Mouse (Mus musculus) liver, embryonic 14.5 days (tissue): ENCODE data around the gene Ush1c. TPM values are rescaled to one million over a fixed set of nuclear protein-coding genes. Genes with fewer than 3 reads are reported as not detected.

Experiments used
- ATAC-seq: fragments of 200-750 bp; cut with Nextera tagmentation; 2 replicates; pipeline ENCODE4 v1.8.0; 2017; ENCODE audit warnings: moderate number of reproducible peaks, mild to moderate bottlenecking, moderate library complexity; ENCODE audit not compliant: insufficient read depth
- DNase-seq, 3 experiments: peaks; one replicate each; pipeline ENCODE4 v3.0.0-alpha.2; 2012 to 2013; ENCODE audit warnings: low read depth in 3 of 3, low spot score in 3 of 3
- H3K27ac ChIP-seq: fragments of 300-500 bp; sonication (generic); 2 replicates; pipeline ENCODE4 v1.5.1; 2014; ENCODE audit warnings: moderate library complexity, mild to moderate bottlenecking, control low read depth, inconsistent platforms
- H3K27me3 ChIP-seq: fragments of 300-500 bp; sonication (generic); 2 replicates; pipeline ENCODE4 v1.6.1; 2014; ENCODE audit warnings: mild to moderate bottlenecking, low read length, moderate library complexity; ENCODE audit not compliant: control insufficient read depth, insufficient read depth
- H3K36me3 ChIP-seq: fragments of 300-500 bp; sonication (generic); replicated peaks from 2 replicates; pipeline ENCODE4 v1.6.1; 2014; ENCODE audit warnings: low read depth; ENCODE audit not compliant: control insufficient read depth, insufficient read depth
- H3K4me1 ChIP-seq, 2 experiments: fragments of 200-500 bp in 1 of 2; fragments of 300-500 bp in 1 of 2; sonication (generic) in 1 of 2; replicated peaks; 2 replicates each; pipeline ENCODE4 v1.6.1; 2012 to 2014; ENCODE audit warnings: antibody characterized with exemption in 1 of 2, inconsistent platforms in 1 of 2, low read length in 1 of 2; ENCODE audit not compliant: control insufficient read depth in 2 of 2, insufficient read depth in 2 of 2
- H3K4me2 ChIP-seq: fragments of 300-500 bp; sonication (generic); 2 replicates; pipeline ENCODE4 v1.6.1; 2014; ENCODE audit warnings: low read depth, mild to moderate bottlenecking, control low read depth, moderate library complexity
- H3K4me3 ChIP-seq, 2 experiments: fragments of 200-500 bp in 1 of 2; fragments of 300-500 bp in 1 of 2; sonication (generic) in 1 of 2; 2 replicates each; pipeline ENCODE4 v1.5.1; 2012 to 2014; ENCODE audit warnings: low read depth in 2 of 2, low read length in 2 of 2, mild to moderate bottlenecking in 2 of 2, control low read depth in 1 of 2, inconsistent platforms in 1 of 2, moderate library complexity in 1 of 2; ENCODE audit not compliant: insufficient read depth in 1 of 2
- H3K9ac ChIP-seq: fragments of 300-500 bp; sonication (generic); replicated peaks from 2 replicates; pipeline ENCODE4 v1.6.1; 2014; ENCODE audit warnings: mild to moderate bottlenecking, control low read depth, moderate library complexity
- H3K9me3 ChIP-seq: fragments of 300-500 bp; sonication (generic); 2 replicates; pipeline ENCODE4 v1.6.1; 2016; ENCODE audit warnings: low read length, mixed read lengths; ENCODE audit not compliant: control insufficient read depth
- CTCF ChIP-seq: IDR thresholded peaks from 2 replicates; pipeline ENCODE4 v1.5.1; 2016; ENCODE audit warnings: antibody characterized with exemption, low read depth, control low read depth
- EP300 ChIP-seq: IDR thresholded peaks from 2 replicates; pipeline ENCODE4 v1.6.1; 2016; ENCODE audit warnings: antibody characterized with exemption, low read depth
- WGBS: fragments of 180-500 bp; shearing (Covaris S2); extraction: QIAGEN DNeasy Blood & Tissue Kit; methylation state at CpG from one replicate; pipeline ENCODE4 v1.1.7; 2014; ENCODE audit not compliant: insufficient replicate concordance; 5-methylcytosine and 5-hydroxymethylcytosine counted together
- polyA plus RNA-seq, 2 experiments: library from polyadenylated mRNA; depleted of rRNA in 1 of 2; stranded (reverse) in 1 of 2; unstranded in 1 of 2; fragments of >200 nt; fragmentation: Nextera tagmentation in 1 of 2; extraction: Ambion mirVana in 1 of 2; gene quantifications; 2 replicates each; pipeline versions ENCODE4 v1.2.1 to v1.2.3; 2012 to 2014

Gene Ush1c
- polyA plus RNA-seq, 2 experiments: 0.09 TPM; not detected in 1

- Histone ChIP-seq H3K27me3 (no peaks in the 10 kb centered on the region), H3K9me3 (no peaks in the 10 kb centered on the region), H3K4me2 (no peak overlapping the region), H3K9ac (no peak overlapping the region), H3K36me3 (no peaks in the 10 kb centered on the region), H3K4me1 (no peaks in the 10 kb centered on the region), H3K4me3 (no peak overlapping the region), H3K27ac (no peak overlapping the region)
- ATAC-seq: no peak
- WGBS: 30% methylated on average over 3 of the region's 3 CpGs
- no peak for DNase-seq
- no peak for TF ChIP-seq CTCF
- no peak for TF ChIP-seq EP300
Observed at GRCm38 (mm10) chr7:46161615-46162014, 76.7 kb downstream of the Ush1c start.

GRCm38 (mm10) chr7:46157746-46158145 is 80.6 kb downstream of the Ush1c start:
- H3K9ac ChIP-seq: no peak overlapping the region
- TF ChIP-seq EP300 (no peak), CTCF (no peak)
- no peaks in the 10 kb centered on the region for H3K27me3 ChIP-seq
- no peak for ATAC-seq
- no peak overlapping the region for H3K4me3 ChIP-seq
- H3K36me3 ChIP-seq: no peaks in the 10 kb centered on the region
- DNase-seq: no peak
- H3K9me3 ChIP-seq: no peaks in the 10 kb centered on the region
- H3K4me2 ChIP-seq: no peak overlapping the region
- 43% methylated on average over 7 of the region's 7 CpGs for WGBS
- H3K4me1 ChIP-seq: no peaks in the 10 kb centered on the region
- H3K27ac ChIP-seq: no peak overlapping the region

- no peak for ATAC-seq
- H3K27me3 ChIP-seq: no peaks in the 10 kb centered on the region
- DNase-seq: no peak
- H3K36me3 ChIP-seq: no peaks in the 10 kb centered on the region
- H3K9me3 ChIP-seq: no peaks in the 10 kb centered on the region
- 66% methylated on average over 18 of the region's 18 CpGs for WGBS
- TF ChIP-seq EP300 (no peak), CTCF (no peak)
- no peaks in the 10 kb centered on the region for H3K4me1 ChIP-seq
- H3K4me2 ChIP-seq: no peak overlapping the region
- H3K27ac ChIP-seq: no peak overlapping the region
- H3K9ac ChIP-seq: no peak overlapping the region
- no peak overlapping the region for H3K4me3 ChIP-seq
Observed at GRCm38 (mm10) chr7:46154498-46155488, 83.5 kb downstream of the Ush1c start.

GRCm38 (mm10) chr7:46152819-46153351 is 85.4 kb downstream of the Ush1c start:
- Histone ChIP-seq H3K4me3 (no peak overlapping the region), H3K4me1 (no peaks in the 10 kb centered on the region), H3K9ac (no peak overlapping the region), H3K4me2 (no peak overlapping the region), H3K9me3 (no peaks in the 10 kb centered on the region), H3K27ac (no peak overlapping the region), H3K27me3 (no peaks in the 10 kb centered on the region), H3K36me3 (no peaks in the 10 kb centered on the region)
- ATAC-seq: no peak
- DNase-seq: no peak
- 55% methylated on average over 9 of the region's 9 CpGs for WGBS
- TF ChIP-seq EP300: no peak
- no peak for TF ChIP-seq CTCF

GRCm38 (mm10) chr7:46147417-46147816 is 90.9 kb downstream of the Ush1c start:
- Histone ChIP-seq H3K27me3 (no peaks in the 10 kb centered on the region), H3K27ac (no peak overlapping the region), H3K4me3 (no peak overlapping the region), H3K9ac (no peak overlapping the region), H3K4me1 (no peaks in the 10 kb centered on the region), H3K9me3 (no peaks in the 10 kb centered on the region), H3K36me3 (no peaks in the 10 kb centered on the region), H3K4me2 (no peak overlapping the region)
- ATAC-seq: no peak
- TF ChIP-seq CTCF (no peak), EP300 (no peak)
- no peak for DNase-seq
- 47% methylated on average over 7 of the region's 7 CpGs for WGBS
